Mouse (Mus musculus) mature B cell (primary cell): ENCODE measurements around the gene Tnni3.

Experiments used
- in situ Hi-C: fragments of 300-500 bp; cut with MboI; formaldehyde crosslinking; loops from 2 replicates; pipeline ENCODE4 v1.14.3; 2019

Tnni3 gene

GRCm38 (mm10) chr7:4521231-4522003 is 2.6 kb downstream of the Tnni3 start:
- in situ Hi-C loops, result loop anchor here (10.0 kb wide), 1 partner anchor 397 kb away; no protein-coding TSS in a partner anchor

DNA sequence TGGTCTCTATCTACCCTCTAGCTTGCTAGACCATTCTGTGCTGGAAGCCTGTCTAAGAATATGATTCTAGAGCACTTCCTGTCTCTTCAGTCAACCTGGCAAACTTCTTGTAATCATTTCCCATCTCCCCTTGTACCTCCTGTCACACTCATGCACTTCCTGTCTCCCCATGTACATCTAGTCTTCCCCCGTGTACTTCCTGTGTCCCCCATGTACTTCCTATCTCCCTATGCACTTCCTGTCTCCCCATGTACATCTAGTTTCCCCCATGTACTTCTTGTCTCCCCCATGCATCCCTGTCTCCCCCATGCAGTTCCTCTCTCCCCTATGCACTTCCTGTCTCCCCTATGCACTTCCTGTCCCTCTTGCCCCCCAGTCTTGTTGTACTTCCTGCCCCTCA is 5.5 kb downstream of the Tnni3 start:
- in situ Hi-C loops, result no loop called here

- in situ Hi-C loops, result no loop called here
Measured at GRCm38 (mm10) chr7:4516332-4517050, 7.5 kb downstream of the Tnni3 start, which contains the start of gene Tnnt1. Gene Tnnt1, minus strand, starts transcription at chr7:4516382.

DNA sequence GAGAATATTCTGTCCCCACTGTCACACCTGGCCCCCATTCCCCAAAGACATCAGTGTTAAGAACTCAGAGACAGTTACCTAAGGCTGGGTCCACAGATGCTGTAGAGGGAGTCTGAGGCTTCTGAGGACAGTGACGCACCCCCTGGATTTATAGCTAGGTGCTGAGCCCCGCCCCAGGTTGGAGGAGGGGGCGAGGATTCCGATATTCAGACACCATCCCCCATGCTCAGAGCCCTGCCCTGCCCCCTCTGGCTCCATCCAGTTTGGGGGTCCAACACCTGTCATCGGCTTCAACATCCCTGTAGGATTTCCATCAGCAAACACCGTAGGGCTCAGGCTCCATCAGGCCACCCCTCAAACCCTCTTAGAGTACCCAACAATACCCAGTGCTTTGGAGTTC is 8.2 kb downstream of the Tnni3 start:
- in situ Hi-C loops, result no loop called here

- in situ Hi-C loops, result no loop called here
Measured at GRCm38 (mm10) chr7:4513829-4514712, 10.0 kb downstream of the Tnni3 start.

- in situ Hi-C loops, result no loop called here
Measured at GRCm38 (mm10) chr7:4513236-4513635, 10.8 kb downstream of the Tnni3 start.

GRCm38 (mm10) chr7:4511489-4512224 is 12.4 kb downstream of the Tnni3 start:
- in situ Hi-C loops, result no loop called here

DNA sequence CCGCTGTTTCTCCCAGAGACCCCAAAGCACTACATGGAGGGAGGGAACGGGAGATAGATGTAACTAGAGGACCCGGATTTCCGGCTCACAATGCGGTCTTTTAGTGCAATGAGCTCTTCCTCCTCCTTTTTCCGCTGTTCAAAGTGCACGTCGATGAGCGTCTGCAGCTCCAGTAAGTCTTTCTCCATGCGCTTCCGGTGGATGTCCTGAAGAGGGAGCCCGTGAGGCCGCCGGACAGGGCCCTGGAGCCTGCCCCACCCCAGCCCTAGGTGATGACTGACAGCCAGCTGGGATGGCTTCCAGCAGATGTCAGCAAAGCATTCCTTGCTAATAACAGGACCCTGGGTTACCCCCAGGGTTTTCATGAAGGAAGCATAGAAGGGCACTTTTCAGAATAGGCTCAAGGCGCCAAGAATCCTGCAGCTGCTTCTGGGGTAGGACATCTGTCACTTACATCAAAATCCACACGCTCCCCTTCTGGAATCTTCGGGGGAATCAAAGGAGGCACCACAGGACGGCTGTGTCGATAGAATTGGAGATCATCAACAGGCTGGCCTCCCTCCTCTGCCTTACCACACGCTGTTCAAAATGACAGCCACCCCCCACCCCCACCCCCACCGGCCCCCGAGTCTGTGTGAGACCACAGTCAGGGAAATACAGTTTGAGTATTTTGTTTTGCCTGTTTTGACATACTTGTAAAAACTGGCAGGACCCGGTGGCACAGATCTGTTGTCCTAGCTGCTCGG is 14.0 kb downstream of the Tnni3 start:
- in situ Hi-C loops, result no loop called here

DNA sequence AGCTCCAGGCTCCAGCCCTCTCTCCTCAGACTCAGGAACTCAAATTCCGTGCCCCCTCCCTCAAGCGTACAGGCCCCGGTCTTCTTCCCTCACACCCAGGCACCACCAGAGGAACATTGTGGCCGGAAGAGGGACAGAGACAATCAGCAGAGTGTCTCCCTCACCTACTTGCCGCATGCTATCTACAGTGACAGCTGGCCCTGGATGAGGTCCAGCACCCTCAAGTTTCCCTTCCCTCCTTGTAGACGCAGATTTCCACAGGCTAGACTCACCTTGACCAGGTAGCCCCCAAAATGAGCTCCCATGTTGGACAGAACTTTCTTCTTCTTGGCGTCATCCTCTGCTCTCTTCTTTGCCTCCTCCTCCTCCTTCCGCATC is 15.3 kb downstream of the Tnni3 start:
- in situ Hi-C loops, result no loop called here

DNA sequence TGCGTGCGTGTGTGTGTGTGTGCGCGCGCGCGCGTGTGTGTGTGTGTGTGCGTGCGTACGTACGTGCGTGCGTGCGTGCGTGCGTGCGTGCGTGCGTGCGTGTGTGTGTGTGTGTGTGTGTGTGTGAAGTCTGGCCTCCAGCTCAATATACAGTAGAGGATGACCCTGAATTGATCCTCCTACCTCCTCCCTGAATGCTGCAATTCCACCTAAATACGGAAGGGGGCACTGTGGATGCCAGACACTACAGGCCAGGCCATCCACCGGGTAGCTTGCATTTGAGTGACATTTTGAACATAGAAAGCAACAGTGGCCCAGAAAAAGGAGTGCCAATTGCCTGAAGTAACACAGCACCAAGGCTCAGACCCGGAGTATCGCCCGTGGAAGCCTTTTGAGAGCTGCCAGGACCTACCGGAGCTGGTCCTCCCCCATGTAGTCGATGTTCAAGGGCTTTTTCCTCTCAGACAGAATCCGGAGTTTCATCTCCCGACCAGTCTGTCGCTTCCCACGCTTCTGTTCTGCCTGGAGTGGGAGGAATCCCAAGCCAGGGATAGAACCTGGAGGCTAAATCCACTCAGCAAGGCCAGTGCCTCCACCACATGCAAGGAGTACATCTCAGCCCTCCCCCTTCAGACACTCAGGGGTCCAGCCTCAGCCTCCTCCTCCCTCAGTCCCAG is 15.8 kb downstream of the Tnni3 start:
- in situ Hi-C loops, result no loop called here

DNA sequence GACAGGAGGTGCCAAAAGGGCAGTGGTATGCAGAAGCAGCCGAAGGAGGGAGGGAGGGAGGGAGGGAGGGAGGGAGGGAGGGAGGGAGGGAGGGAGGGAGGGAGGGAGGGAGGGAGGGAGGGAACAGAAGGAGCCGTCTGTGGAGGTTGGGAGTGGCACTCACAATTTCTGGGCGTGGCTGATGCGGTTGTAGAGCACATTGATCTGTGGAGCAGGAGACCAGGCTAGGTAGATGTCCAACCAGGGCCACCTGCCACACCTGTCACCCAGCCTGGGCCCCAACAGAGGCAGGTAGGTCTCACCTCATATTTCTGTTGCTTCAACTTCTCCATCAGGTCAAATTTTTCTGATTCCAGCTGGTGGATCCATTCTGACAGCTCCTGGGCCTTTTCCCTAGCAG is 16.8 kb downstream of the Tnni3 start:
- in situ Hi-C loops, result no loop called here

DNA sequence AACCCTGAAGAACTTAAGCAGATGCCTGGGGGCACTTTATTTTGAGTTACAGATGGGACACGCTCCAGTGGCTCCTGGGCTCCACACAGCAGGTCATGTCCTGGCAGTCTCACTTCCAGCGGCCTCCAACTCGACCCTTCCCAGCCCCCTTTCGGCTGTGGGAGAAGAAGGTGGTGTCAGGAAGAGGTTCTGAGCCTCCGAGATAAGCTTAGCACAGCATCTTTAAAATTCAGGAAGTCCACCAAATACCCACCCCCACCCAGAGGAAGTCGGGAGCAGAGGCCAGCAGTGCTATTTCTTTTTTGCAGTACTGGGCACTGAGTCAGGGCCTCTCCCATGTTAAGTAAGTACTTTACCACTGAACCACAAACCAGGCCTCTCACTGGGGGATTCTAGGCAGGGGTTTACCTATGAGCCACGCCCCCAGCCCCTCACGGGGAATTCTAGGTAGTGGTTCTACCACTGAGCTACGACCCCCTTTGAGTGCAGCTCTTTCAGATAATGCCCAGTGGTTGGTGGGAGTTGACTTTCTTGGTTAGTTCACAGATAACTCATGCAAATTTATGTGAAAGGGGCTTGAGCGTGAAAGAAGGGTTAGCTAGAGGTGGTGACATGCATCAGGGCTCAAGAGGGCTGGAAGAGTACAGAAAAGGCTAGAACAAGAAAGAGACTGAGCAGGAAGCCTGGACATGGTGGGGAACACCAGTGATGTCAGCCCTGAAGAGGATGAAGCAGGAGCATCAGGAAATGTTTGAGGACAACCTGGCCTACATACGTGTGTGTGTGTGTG is 19.2 kb downstream of the Tnni3 start:
- in situ Hi-C loops, result no loop called here

GRCm38 (mm10) chr7:4503858-4504257 is 20.2 kb downstream of the Tnni3 start:
- in situ Hi-C loops, result no loop called here

GRCm38 (mm10) chr7:4503100-4503499 is 20.9 kb downstream of the Tnni3 start:
- in situ Hi-C loops, result no loop called here

DNA sequence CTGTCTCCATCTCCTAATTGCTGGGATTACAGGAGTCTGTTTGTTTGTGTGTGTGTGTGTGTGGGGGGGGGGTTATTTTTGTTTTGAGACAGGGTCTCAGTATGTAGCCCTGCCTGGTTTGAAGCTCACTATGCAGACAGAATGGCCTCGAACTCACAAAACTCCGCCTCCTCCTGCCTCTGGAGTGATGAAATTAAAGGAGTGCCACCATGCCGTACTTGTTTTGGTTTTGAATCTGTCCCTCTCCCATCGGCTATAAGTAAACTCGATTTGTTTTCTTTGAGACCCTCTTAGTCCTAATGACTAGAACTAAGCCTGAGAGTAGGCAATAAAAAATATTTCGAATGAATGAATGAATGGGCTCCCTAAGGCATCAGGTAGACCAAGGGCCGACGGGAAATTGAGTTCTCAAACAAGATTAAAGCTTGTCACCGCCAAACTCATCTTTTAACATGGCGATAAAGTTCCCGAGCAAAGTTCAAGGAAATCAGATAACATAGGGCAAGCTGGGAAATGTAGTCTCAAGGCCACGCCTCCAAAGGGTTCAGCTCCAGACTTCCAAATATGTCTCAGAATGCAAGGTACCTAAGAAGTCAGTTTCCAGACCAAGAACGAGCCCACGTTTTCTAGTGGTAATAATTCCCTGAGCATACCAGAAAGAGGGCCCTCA is 21.5 kb downstream of the Tnni3 start:
- in situ Hi-C loops, result no loop called here

- in situ Hi-C loops, result no loop called here
Measured at GRCm38 (mm10) chr7:4501558-4502397, 22.3 kb downstream of the Tnni3 start, which contains the start of gene Ppp1r12c. Gene Ppp1r12c, minus strand, starts transcription at chr7:4501680.

GRCm38 (mm10) chr7:4500892-4501471 is 23.0 kb downstream of the Tnni3 start:
- in situ Hi-C loops, result no loop called here

GRCm38 (mm10) chr7:4499034-4499433 is 25.0 kb downstream of the Tnni3 start:
- in situ Hi-C loops, result no loop called here
